Mouse (Mus musculus) midbrain, embryonic 13.5 days (tissue): ENCODE data around the gene Epha1. TPM values are rescaled to one million over a fixed set of nuclear protein-coding genes. Genes with fewer than 3 reads are reported as not detected.

Experiments used
- ATAC-seq: fragments of 200-750 bp; cut with Nextera tagmentation; 2 replicates; pipeline ENCODE4 v1.8.0; 2017; ENCODE audit warnings: mild to moderate bottlenecking, moderate TSS enrichment, moderate library complexity
- H3K27ac ChIP-seq: fragments of 300-500 bp; sonication (generic); 2 replicates; pipeline ENCODE4 v1.5.1; 2015; ENCODE audit warnings: inconsistent platforms, mild to moderate bottlenecking, moderate library complexity
- H3K27me3 ChIP-seq: fragments of 300-500 bp; sonication (generic); 2 replicates; pipeline ENCODE4 v1.6.1; 2015; ENCODE audit warnings: mild to moderate bottlenecking, inconsistent platforms
- H3K36me3 ChIP-seq: fragments of 300-500 bp; sonication (generic); 2 replicates; pipeline ENCODE4 v1.6.1; 2015; ENCODE audit warnings: mild to moderate bottlenecking, inconsistent platforms
- H3K4me1 ChIP-seq: fragments of 300-500 bp; sonication (generic); replicated peaks from 2 replicates; pipeline ENCODE4 v1.6.1; 2015; ENCODE audit warnings: inconsistent platforms
- H3K4me2 ChIP-seq: fragments of 300-500 bp; sonication (generic); replicated peaks from 2 replicates; pipeline ENCODE4 v1.6.1; 2015; ENCODE audit warnings: moderate library complexity, mild to moderate bottlenecking, inconsistent platforms
- H3K4me3 ChIP-seq: fragments of 300-500 bp; sonication (generic); replicated peaks from 2 replicates; pipeline ENCODE4 v1.5.1; 2015; ENCODE audit warnings: mild to moderate bottlenecking, inconsistent platforms
- H3K9ac ChIP-seq: fragments of 300-500 bp; sonication (generic); replicated peaks from 2 replicates; pipeline ENCODE4 v1.6.1; 2015; ENCODE audit warnings: mild to moderate bottlenecking, inconsistent platforms
- H3K9me3 ChIP-seq: fragments of 300-500 bp; sonication (generic); 2 replicates; pipeline ENCODE4 v1.6.1; 2016; ENCODE audit warnings: mild to moderate bottlenecking, inconsistent platforms
- WGBS: fragments of 180-500 bp; shearing (Covaris S2); methylation state at CpG from one replicate; pipeline ENCODE4 v1.1.7; 2015; 5-methylcytosine and 5-hydroxymethylcytosine counted together
- polyA plus RNA-seq: library from polyadenylated mRNA; unstranded; fragments of >200 nt; fragmentation: Nextera tagmentation; extraction: Ambion mirVana; gene quantifications from 2 replicates; pipeline ENCODE4 v1.2.1, GENCODE M21; 2015

The Epha1 gene
- polyA plus RNA-seq, 1 experiment from 2014 or later = 0.24 TPM

GRCm38 (mm10) chr6:42383360-42383759 is 10.3 kb upstream of the Epha1 start:
- no peaks in the 10 kb centered on the region for H3K4me1 ChIP-seq
- ATAC-seq = no peak
- H3K36me3 ChIP-seq = no peaks in the 10 kb centered on the region
- no peak overlapping the region for H3K27ac ChIP-seq
- H3K9me3 ChIP-seq = no peaks in the 10 kb centered on the region
- H3K4me3 ChIP-seq = no peak overlapping the region
- H3K27me3 ChIP-seq = peaks cover 11% of the 10 kb centered on the region; the same call in 1 of the 2 replicates
- no peak overlapping the region for H3K4me2 ChIP-seq
- H3K9ac ChIP-seq = no peak overlapping the region
- WGBS = 87% methylated on average over 5 of the region's 5 CpGs

- WGBS = 71% methylated on average over 9 of the region's 9 CpGs
- H3K9ac ChIP-seq = no peak overlapping the region
- ATAC-seq = no peak
- no peak overlapping the region for H3K4me3 ChIP-seq
- H3K27me3 ChIP-seq = peaks cover 18% of the 10 kb centered on the region; the same call in 1 of the 2 replicates
- no peaks in the 10 kb centered on the region for H3K9me3 ChIP-seq
- H3K4me1 ChIP-seq = no peaks in the 10 kb centered on the region
- H3K36me3 ChIP-seq = no peaks in the 10 kb centered on the region
- H3K4me2 ChIP-seq = no peak overlapping the region
- H3K27ac ChIP-seq = no peak overlapping the region
Measured at GRCm38 (mm10) chr6:42381916-42382381, 8.9 kb upstream of the Epha1 start.

- WGBS = 22% methylated on average over 2 of the region's 2 CpGs
- Histone ChIP-seq H3K9ac (no peak overlapping the region), H3K4me2 (no peak overlapping the region), H3K27me3 (peaks cover 19% of the 10 kb centered on the region), H3K36me3 (no peaks in the 10 kb centered on the region), H3K4me1 (no peaks in the 10 kb centered on the region), H3K4me3 (no peak overlapping the region), H3K27ac (no peak overlapping the region), H3K9me3 (no peaks in the 10 kb centered on the region)
- ATAC-seq = no peak
Measured at GRCm38 (mm10) chr6:42381221-42381620, 8.2 kb upstream of the Epha1 start.

DNA sequence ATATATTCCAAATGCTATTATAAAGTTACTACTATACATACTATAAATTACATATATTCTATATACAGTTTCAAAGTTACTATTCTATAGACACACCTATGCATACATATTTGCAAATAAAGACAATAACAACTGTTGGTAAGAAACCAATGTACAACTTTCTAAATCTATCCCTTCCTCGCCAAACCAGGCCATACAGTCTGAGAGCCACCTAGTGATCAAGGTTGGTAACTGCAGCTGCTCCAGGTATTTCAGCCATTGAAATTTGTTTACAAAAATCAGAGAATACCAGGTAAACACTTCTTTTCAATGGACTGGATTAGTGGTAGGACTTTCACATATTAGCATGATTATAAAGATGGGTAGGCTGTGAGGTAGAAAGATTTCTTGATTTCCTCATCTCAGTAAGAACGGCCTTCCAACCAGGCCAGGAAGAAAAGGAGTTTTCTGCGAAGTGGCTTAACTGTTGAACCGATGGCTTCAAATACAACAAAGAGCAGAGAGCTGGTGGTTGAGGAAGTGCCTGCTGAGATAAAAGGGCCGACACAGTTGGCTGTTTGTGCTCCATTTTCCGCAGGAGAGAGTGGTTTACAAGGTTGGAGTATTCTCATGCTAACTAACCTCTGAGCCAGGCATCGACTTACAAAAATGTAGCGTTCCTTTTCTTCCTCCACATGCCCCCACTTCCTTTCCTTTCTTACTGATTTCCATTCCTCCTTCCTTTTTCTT is 7.5 kb upstream of the Epha1 start:
- no peaks in the 10 kb centered on the region for H3K36me3 ChIP-seq
- no peaks in the 10 kb centered on the region for H3K9me3 ChIP-seq
- 0 out of 2 replicates have a peak overlapping the region, but pooled peaks have one; percentile 19 for H3K4me2 ChIP-seq
- no peaks in the 10 kb centered on the region for H3K4me1 ChIP-seq
- H3K4me3 ChIP-seq = no peak overlapping the region
- H3K9ac ChIP-seq = no peak overlapping the region
- under 1% methylated on average over 8 of the region's 8 CpGs for WGBS
- peaks cover 21% of the 10 kb centered on the region for H3K27me3 ChIP-seq
- ATAC-seq = peak; percentile 48; the same call in 1 of the 2 replicates
- no peak overlapping the region for H3K27ac ChIP-seq

DNA sequence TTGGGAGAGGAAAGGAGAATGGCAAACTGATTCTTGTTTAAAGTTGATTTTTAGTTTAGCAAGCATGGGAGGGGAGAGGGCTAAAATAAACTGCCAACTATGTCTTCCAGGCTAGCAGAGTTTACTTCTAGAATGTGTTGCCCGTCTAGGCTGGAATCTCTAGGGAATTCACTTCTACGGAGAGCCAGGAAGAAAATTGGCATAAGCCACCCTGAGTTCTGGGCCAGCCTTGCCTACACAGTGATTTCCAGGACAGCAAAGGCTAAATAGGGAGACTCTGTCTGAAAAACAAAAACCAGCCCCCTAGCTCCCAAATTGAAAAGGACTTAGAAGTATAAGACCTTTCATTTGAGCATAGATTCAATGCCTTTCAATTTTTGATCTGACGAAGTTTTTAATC is 6.5 kb upstream of the Epha1 start:
- ATAC-seq = no peak
- Histone ChIP-seq H3K4me3 (no peak overlapping the region), H3K9me3 (no peaks in the 10 kb centered on the region), H3K4me1 (no peaks in the 10 kb centered on the region), H3K9ac (no peak overlapping the region), H3K27ac (no peak overlapping the region), H3K27me3 (peaks cover 23% of the 10 kb centered on the region), H3K4me2 (no peak overlapping the region), H3K36me3 (no peaks in the 10 kb centered on the region)
- WGBS = 50% methylated on average over 3 of the region's 3 CpGs

GRCm38 (mm10) chr6:42377280-42377679 is 4.2 kb upstream of the Epha1 start:
- no peak overlapping the region for H3K9ac ChIP-seq
- 60% methylated on average over 5 of the region's 5 CpGs for WGBS
- ATAC-seq = no peak
- no peak overlapping the region for H3K4me3 ChIP-seq
- H3K4me1 ChIP-seq = peaks cover 15% of the 10 kb centered on the region
- peaks cover 38% of the 10 kb centered on the region for H3K27me3 ChIP-seq
- H3K4me2 ChIP-seq = no peak overlapping the region
- H3K27ac ChIP-seq = no peak overlapping the region
- H3K9me3 ChIP-seq = no peaks in the 10 kb centered on the region
- H3K36me3 ChIP-seq = no peaks in the 10 kb centered on the region

DNA sequence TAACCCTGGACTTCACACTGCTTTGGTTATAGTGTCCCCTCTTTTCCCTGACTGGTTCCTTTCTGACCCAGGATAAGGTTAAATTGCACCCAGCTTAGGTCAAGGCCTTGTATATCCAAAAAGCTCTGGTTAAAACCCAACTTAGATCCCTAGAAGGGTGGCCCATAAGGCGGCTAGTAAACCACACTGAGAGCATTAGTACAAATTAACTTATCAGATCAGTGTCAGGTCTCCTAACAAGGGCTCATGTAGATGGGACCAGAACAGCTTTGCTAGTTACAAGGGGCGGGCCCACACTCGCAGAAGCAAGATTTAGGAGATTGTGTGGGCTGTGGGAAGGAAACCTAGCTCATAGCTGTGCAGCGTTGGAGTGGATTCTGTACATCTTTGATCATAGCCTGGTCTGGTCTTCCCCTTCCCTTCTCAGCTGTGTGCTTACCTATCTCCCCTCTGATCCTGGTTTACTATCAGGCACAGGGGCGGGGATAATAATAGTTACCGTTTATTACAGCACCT is 3.5 kb upstream of the Epha1 start:
- Histone ChIP-seq H3K27me3 (peaks cover 42% of the 10 kb centered on the region), H3K4me3 (no peak overlapping the region), H3K4me1 (peaks cover 15% of the 10 kb centered on the region), H3K9ac (no peak overlapping the region), H3K4me2 (no peak overlapping the region), H3K36me3 (no peaks in the 10 kb centered on the region), H3K9me3 (no peaks in the 10 kb centered on the region), H3K27ac (no peak overlapping the region)
- 71% methylated on average over 6 of the region's 6 CpGs for WGBS
- no peak for ATAC-seq

DNA sequence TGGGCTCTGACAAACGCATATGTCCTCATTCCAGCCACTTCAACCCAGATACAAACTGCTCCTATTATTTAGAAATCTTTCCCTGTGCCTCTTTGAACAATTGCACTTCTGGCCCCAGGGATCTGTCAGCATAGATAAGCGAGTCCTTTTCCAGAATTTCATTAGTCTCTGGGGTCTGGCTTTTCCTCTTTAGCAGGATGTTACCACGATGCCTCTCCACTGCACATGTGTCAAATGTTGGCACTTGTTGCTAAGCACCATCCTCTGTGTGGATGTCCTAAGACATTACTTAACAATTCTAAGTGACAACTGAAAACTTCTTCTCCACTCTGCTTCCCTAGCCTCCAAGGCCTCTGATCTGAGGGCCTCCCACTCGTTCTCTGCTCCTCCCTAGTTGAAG is 2.9 kb upstream of the Epha1 start:
- peaks cover 42% of the 10 kb centered on the region for H3K27me3 ChIP-seq
- no peak for ATAC-seq
- H3K9me3 ChIP-seq = no peaks in the 10 kb centered on the region
- no peaks in the 10 kb centered on the region for H3K36me3 ChIP-seq
- H3K4me3 ChIP-seq = no peak overlapping the region
- H3K9ac ChIP-seq = no peak overlapping the region
- peaks cover 15% of the 10 kb centered on the region for H3K4me1 ChIP-seq
- no peak overlapping the region for H3K27ac ChIP-seq
- 41% methylated on average over 4 of the region's 4 CpGs for WGBS
- no peak overlapping the region for H3K4me2 ChIP-seq

- no peak for ATAC-seq
- WGBS = 84% methylated on average over 2 of the region's 2 CpGs
- H3K9ac ChIP-seq = no peak overlapping the region
- no peaks in the 10 kb centered on the region for H3K36me3 ChIP-seq
- H3K9me3 ChIP-seq = no peaks in the 10 kb centered on the region
- H3K4me2 ChIP-seq = no peak overlapping the region
- no peak overlapping the region for H3K27ac ChIP-seq
- H3K4me3 ChIP-seq = no peak overlapping the region
- H3K27me3 ChIP-seq = peaks cover 47% of the 10 kb centered on the region
- peaks cover 15% of the 10 kb centered on the region for H3K4me1 ChIP-seq
Measured at GRCm38 (mm10) chr6:42375131-42375530, 2.1 kb upstream of the Epha1 start.

DNA sequence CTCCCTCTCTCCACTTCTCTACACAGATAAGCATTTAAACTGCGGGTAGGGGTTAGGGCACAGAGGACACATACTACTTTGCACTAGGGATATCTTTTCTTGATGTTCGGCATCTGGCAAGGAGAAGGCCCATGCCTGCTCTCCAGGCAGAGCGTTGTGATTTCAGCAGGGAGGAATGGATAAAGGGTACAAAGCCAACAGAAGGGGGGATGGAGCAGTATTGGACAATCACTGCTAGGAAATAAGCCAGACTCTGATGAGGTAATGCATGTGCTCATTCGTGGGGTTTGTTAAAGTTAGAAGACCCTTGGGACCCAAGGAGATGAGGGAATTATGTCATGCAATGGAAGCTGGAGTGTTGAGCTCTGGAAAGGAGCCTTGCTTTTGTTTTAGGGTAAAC is 1.6 kb upstream of the Epha1 start:
- Histone ChIP-seq H3K4me2 (no peak overlapping the region), H3K9ac (no peak overlapping the region), H3K4me1 (peaks cover 15% of the 10 kb centered on the region), H3K27me3 (peaks cover 47% of the 10 kb centered on the region), H3K9me3 (no peaks in the 10 kb centered on the region), H3K27ac (no peak overlapping the region), H3K36me3 (no peaks in the 10 kb centered on the region), H3K4me3 (no peak overlapping the region)
- WGBS = 81% methylated on average over 4 of the region's 4 CpGs
- ATAC-seq = no peak

DNA sequence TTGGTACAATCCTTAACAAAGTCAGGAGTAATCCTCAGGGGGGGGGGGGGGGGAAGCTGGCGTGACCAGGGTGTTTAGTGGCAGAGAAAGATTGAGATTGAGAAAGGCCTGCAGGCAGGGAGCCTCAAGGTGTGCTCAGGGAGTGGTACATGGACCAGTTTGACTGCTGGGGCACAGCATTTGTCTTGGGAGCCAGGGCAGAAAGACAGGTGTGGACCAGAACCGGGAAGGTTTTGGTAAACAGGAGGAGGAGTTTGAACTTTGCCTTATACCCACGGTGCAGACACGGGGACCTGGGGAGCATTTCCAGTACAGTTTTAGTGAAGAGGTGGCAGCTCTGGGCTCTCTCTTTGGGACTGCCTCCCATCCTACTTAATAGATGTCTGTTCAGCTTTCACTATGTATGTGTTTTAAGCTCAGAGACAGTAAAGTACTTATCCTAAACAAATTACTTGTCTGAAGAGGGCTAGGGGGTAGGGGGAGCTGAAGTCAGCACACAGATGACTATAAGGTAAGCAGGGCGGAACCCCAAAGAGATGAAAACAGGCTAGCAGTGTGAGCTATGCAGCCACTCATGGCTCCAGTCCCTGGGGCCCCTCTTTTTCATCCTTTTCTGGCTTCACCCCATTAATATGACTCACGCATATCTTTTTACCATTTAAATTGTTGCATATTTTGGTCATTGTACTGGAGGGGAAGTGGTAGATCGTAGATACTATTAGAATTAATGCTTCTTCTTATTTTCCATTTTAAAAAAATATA is 782 bp upstream of the Epha1 start:
- Histone ChIP-seq H3K36me3 (no peaks in the 10 kb centered on the region), H3K4me2 (peak overlapping the region; percentile 93), H3K4me3 (peak overlapping the region; percentile 49), H3K9ac (peak overlapping the region; percentile 50), H3K27me3 (peaks cover 46% of the 10 kb centered on the region), H3K9me3 (no peaks in the 10 kb centered on the region), H3K27ac (no peak overlapping the region), H3K4me1 (peaks cover 15% of the 10 kb centered on the region)
- WGBS = 43% methylated on average over 7 of the region's 7 CpGs
- ATAC-seq = peak; percentile 38; the same call in 1 of the 2 replicates

- Histone ChIP-seq H3K36me3 (no peaks in the 10 kb centered on the region), H3K4me3 (peak overlapping the region; percentile 49; the same call in 1 of the 2 replicates), H3K27me3 (peaks cover 39% of the 10 kb centered on the region), H3K4me1 (peaks cover 15% of the 10 kb centered on the region), H3K4me2 (peak overlapping the region; percentile 93), H3K9ac (no peak overlapping the region), H3K9me3 (no peaks in the 10 kb centered on the region), H3K27ac (no peak overlapping the region)
- 18% methylated on average over 9 of the region's 9 CpGs for WGBS
- ATAC-seq = peak; percentile 38
Measured at GRCm38 (mm10) chr6:42372421-42372815, 650 bp downstream of the Epha1 start.
